Mouse (Mus musculus) MEL (cell line): ENCODE data around the gene Gopc. TPM values are rescaled to one million over a fixed set of nuclear protein-coding genes. Genes with fewer than 3 reads are reported as not detected.

Source experiments
- polyA plus RNA-seq, 2 experiments: library from polyadenylated mRNA; stranded (reverse) in 1 of 2; unstranded in 1 of 2; fragments of >175 nt in 1 of 2; fragments of >200 nt in 1 of 2; gene quantifications; 2 replicates each; pipeline versions ENCODE4 v1.2.1 to v1.2.4; 2012; ENCODE audit warnings: low replicate concordance in 2 of 2, low read depth in 1 of 2; ENCODE audit not compliant: insufficient read length in 2 of 2, insufficient read depth in 1 of 2, missing spikeins in 1 of 2
- total RNA-seq: library from RNA; depleted of rRNA; stranded (reverse); fragments of 300-350 nt; gene quantifications from 2 replicates; pipeline ENCODE4 v1.2.3, GENCODE M21; 2012; rRNA removed

Gopc gene
- total and polyA plus RNA-seq, 3 experiments: 6.2 to 8.2 TPM; not detected in 1

Other genes with a start within 250 kb of the Gopc start
- not detected in 2 replicates for gene Ros1, start 186.9 kb downstream of the Gopc start, total RNA-seq
- not detected for gene Ros1, start 186.9 kb downstream of the Gopc start, polyA plus RNA-seq
- 4.0 and 4.5 TPM in 2 replicates for gene Dcbld1, start 148.5 kb downstream of the Gopc start, total RNA-seq
- gene Dcbld1, start 148.5 kb downstream of the Gopc start, polyA plus RNA-seq: 1 to 10 TPM in 1 of 2 experiments, not detected in 1; 7.1 TPM
- gene Gm26741, start 23.4 kb downstream of the Gopc start, total RNA-seq: not detected in 2 replicates
- not detected for gene Gm26741, start 23.4 kb downstream of the Gopc start, polyA plus RNA-seq
- gene Nepn, start 6.8 kb upstream of the Gopc start, total RNA-seq: 0.12 and 0.13 TPM in 2 replicates
- under 1 TPM in 1 of 2 experiments, not detected in 1; 0.17 TPM for gene Nepn, start 6.8 kb upstream of the Gopc start, polyA plus RNA-seq
- gene Nus1, start 35.4 kb upstream of the Gopc start, total RNA-seq: 24.8 and 25.6 TPM in 2 replicates
- gene Nus1, start 35.4 kb upstream of the Gopc start, polyA plus RNA-seq: 10 to 100 TPM; 43.5 to 52.4 TPM